Mouse (Mus musculus) ovary, adult 18-20 months (tissue): ENCODE data around the gene Rapgef5.
"Not testable (repeated sequence)": the region's sequence is repeated elsewhere in the genome, so short reads cannot be mapped to it uniquely, and the experiment has no call there.

Experiments
- DNase-seq: peaks from one replicate; pipeline ENCODE4 v3.0.0; 2022; ENCODE audit warnings: low spot score, mixed read lengths

Gene Rapgef5

DNA sequence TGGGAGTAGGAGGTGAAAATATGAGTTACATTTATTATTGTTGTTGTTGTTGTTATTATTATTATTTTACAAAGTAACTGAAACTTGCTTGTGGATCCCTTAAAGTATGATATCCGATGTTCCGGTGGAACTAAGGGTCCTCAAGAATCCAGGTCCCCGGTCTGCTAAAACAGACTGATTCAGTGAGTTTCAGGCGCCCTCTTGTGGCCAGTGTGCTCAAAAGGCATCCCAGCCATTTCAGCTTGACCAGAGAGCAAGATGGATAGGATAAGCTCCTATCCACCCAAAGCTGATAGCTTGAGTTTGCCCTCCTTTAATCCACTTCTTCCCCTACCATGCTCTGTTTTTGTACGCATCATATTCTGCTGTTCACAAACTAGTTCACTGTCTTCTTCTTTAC lies 252.8 kb downstream of the Rapgef5 start:
- no peak for DNase-seq

GRCm38 (mm10) chr12:117770211-117770610 lies 253.9 kb downstream of the Rapgef5 start:
- DNase-seq = no peak

DNA sequence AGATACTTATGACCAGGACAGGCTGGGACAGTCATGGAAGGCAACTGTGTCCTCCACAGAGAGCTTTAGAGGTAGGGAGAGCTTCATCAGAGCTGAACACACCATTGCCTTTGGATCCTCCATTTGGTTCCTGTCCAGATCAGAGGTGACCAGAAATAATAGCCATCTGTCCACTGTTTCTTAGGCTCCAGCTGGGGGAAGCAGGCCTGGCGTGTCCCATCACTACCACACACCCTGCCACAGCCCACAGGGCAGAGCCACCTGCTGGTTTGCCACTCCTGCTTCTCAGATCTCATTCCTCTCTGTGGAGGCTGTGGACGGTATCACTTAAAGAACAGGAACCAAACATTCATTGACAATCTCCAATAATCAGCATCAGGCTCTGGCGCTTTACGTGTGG lies 254.9 kb downstream of the Rapgef5 start:
- no peak for DNase-seq

GRCm38 (mm10) chr12:117772638-117773037 lies 256.4 kb downstream of the Rapgef5 start:
- no peak for DNase-seq

DNA sequence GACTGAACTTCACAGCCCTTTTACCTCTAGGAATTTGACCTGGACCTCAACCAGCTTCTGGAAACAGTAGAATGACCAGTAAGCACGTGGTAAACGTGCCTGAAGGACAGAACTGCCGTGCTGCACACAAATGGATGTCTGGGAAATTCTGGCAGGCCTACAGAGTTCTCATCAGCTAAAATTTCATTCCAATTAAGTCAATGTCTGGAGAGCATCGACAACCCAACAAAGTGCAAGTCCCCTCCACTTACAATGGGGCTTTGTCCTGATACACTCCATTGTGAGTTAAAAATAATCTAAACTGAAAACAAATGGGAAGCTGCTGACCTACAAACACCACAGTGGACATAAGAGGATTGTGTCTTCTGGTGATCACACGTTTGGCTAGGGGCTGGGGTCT lies 260.6 kb downstream of the Rapgef5 start:
- DNase-seq = no peak

- DNase-seq = no peak
Observed at GRCm38 (mm10) chr12:117781360-117781759, 265.1 kb downstream of the Rapgef5 start.

- DNase-seq = no peak
Observed at GRCm38 (mm10) chr12:117783426-117783825, 267.1 kb downstream of the Rapgef5 start.

GRCm38 (mm10) chr12:117786621-117787020 lies 270.3 kb downstream of the Rapgef5 start:
- DNase-seq = no peak

DNA sequence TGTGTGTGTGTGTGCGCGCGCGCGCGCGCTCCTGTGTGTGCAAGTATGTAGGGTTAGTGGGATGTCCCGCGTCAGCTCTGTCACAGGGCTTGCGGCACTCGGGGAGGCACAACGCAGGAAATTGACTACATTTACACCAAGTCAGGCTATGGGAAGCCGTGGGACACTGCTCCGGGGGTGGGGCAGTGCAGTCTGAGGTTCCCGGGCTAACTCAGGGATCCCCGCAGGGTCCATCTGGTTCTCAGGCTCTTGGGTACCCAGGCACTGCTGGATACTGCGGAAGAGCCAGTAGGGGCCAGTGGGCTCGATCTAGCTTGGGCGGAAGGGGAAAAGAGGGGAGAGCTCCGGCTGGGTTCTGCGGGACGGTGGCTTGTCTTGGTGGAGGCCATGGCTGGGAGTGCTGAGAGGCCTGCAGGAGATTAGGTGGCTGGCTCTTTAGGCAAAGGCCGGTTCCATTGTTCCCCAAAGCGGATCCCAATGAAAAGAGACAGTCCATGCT lies 272.3 kb downstream of the Rapgef5 start:
- no peak for DNase-seq

DNA sequence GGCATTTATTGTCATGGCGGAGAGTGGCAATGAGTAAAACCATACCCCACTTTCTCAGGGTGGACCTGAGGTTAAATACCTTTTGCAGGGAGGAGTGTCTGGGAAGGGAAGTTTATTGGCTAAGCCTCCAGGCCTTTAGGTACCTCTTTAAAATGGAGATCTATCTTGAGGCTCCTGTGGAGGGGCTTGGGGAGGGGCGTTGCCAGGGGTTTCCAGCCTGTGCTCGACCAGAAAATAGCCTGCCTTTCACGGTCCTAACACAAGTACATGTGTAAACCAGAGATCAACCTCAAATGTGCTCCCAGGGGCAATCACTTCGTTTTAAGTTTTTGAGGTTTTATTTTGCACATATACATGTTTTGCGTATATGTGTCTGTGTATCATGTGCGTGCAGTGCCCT lies 272.7 kb downstream of the Rapgef5 start:
- DNase-seq = no peak

- DNase-seq = no peak
Observed at GRCm38 (mm10) chr12:117795303-117795702, 279.0 kb downstream of the Rapgef5 start.

DNA sequence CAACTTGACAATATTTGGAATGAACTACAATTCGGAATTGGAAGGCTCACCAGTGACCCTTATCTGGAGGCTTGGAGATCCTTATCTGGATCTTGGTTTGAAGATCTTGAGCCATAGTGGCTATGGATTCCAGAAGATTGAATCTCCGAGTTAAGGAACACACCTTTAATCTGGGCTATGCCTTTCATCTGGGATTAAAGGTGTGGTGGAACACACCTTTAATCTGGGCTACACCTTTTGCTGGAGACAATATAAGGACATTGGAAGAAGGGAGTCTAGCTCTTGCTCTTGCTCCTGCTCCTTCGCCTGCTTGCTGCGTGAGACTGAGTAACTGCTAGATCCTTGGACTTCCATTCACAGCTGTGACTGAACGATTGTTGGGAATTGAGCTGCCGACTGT lies 287.7 kb downstream of the Rapgef5 start, which contains the start of gene Cdca7l:
Gene Cdca7l, plus strand, starts transcription at position 301 of the 400 bp plus-strand sequence.
- DNase-seq = not testable (repeated sequence)

GRCm38 (mm10) chr12:117805576-117805975 lies 289.3 kb downstream of the Rapgef5 start:
- no peak for DNase-seq

GRCm38 (mm10) chr12:117806007-117806451 lies 289.8 kb downstream of the Rapgef5 start:
- DNase-seq = no peak

DNA sequence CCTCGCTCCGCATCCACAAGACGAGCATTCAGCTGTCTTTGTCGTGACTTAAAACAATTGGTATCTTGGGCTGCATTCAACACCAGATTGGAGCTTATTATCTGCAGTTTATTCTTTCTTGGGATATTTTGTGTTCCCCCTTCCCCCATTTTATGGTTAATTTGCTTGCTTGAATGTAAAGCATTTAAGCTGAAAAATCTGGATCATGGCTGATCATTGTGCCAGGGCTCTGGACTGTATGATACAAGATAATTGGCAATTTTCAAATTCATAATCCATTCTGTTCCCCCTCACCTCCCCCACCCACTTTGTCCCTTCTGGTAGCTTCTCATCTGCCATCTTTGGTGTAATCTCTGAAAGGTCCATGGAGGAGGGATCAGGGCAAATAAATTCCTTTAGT lies 290.2 kb downstream of the Rapgef5 start:
- DNase-seq = no peak

DNA sequence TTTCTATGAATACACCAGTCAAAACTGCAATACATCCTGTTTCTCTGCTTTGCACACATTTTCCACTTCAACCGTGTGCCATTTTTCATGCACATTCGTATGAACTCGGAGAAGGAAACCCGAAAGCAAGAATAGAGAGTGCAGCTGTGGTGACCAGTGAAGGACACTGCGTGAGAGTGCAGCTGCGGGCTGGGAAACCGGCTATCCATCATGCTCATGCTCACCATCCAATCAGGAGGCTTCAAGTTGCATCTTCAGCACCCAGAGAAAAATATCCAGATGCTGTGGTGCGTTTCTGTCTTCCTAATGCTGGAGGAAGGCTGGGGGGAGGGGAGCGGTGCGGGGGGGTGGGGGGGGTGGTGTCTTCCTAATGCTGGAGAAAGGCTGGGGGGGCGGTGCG lies 291.4 kb downstream of the Rapgef5 start:
- DNase-seq = no peak

GRCm38 (mm10) chr12:117808355-117809326 lies 292.4 kb downstream of the Rapgef5 start:
- DNase-seq = no peak
